Mouse (Mus musculus) ES-E14 (cell line): ENCODE data around the gene Paqr9. TPM values are rescaled to one million over a fixed set of nuclear protein-coding genes. Genes with fewer than 3 reads are reported as not detected.

Source experiments
- DNase-seq: peaks from one replicate; pipeline ENCODE4 v3.0.0-alpha.2; 2013; ENCODE audit warnings: low read depth, low spot score
- H3K27ac ChIP-seq: 2 replicates; pipeline ENCODE4 v1.5.1; 2012; ENCODE audit warnings: low read depth, mild to moderate bottlenecking, low read length, moderate library complexity, mixed read lengths; ENCODE audit not compliant: poor library complexity, insufficient read depth, severe bottlenecking
- H3K36me3 ChIP-seq: 2 replicates; pipeline ENCODE4 v1.6.1; 2012; ENCODE audit warnings: mild to moderate bottlenecking, low read length, moderate library complexity, mixed read lengths; ENCODE audit not compliant: control insufficient read depth, poor library complexity, insufficient read depth, severe bottlenecking
- H3K4me1 ChIP-seq, 2 experiments: fragments of 150-350 bp in 1 of 2; sonication (generic) in 1 of 2; 2 replicates each; pipeline ENCODE4 v1.6.1; 2012; ENCODE audit warnings: low read length in 2 of 2, mild to moderate bottlenecking in 1 of 2, mixed read lengths in 1 of 2; ENCODE audit not compliant: control insufficient read depth in 2 of 2, insufficient read depth in 2 of 2, poor library complexity in 1 of 2
- H3K4me3 ChIP-seq, 2 experiments: fragments of 150-350 bp in 1 of 2; sonication (generic) in 1 of 2; 2 replicates each; pipeline ENCODE4 v1.5.1; 2012; ENCODE audit warnings: low read length in 2 of 2, low read depth in 1 of 2, mild to moderate bottlenecking in 1 of 2, mixed read lengths in 1 of 2; ENCODE audit not compliant: insufficient read depth in 1 of 2, poor library complexity in 1 of 2, severe bottlenecking in 1 of 2
- H3K9ac ChIP-seq: 2 replicates; pipeline ENCODE4 v1.6.1; 2012; ENCODE audit warnings: low read depth, mild to moderate bottlenecking, low read length, mixed read lengths; ENCODE audit not compliant: poor library complexity, insufficient read depth, severe bottlenecking
- H3K9me3 ChIP-seq: fragments of 150-350 bp; sonication (generic); 2 replicates; pipeline ENCODE4 v1.6.1; 2012; ENCODE audit warnings: low read depth, mild to moderate bottlenecking, low read length; ENCODE audit not compliant: control insufficient read depth, insufficient read depth
- CHD2 ChIP-seq: IDR thresholded peaks from 2 replicates; pipeline ENCODE4 v1.6.1; 2014; ENCODE audit warnings: mild to moderate bottlenecking, low read depth, low read length, inconsistent platforms
- HCFC1 ChIP-seq: IDR thresholded peaks from 2 replicates; pipeline ENCODE4 v1.6.1; 2012; ENCODE audit warnings: low read length, inconsistent platforms, borderline replicate concordance; ENCODE audit not compliant: insufficient read depth
- MAFK ChIP-seq: IDR thresholded peaks from 2 replicates; pipeline ENCODE4 v1.6.1; 2014; ENCODE audit warnings: mild to moderate bottlenecking, low read depth, low read length, inconsistent platforms; ENCODE audit not compliant: insufficient read depth
- ZC3H11A ChIP-seq: IDR thresholded peaks from 2 replicates; pipeline ENCODE4 v1.6.1; 2012; ENCODE audit warnings: low read depth, mild to moderate bottlenecking, inconsistent platforms, low read length, borderline replicate concordance
- ZNF384 ChIP-seq: IDR thresholded peaks from 2 replicates; pipeline ENCODE4 v1.6.1; 2012; ENCODE audit warnings: low read depth, low read length, inconsistent platforms
- in situ Hi-C, 2 experiments: fragments of 600-800 bp; cut with MboI; formaldehyde crosslinking; loops; one replicate each; pipeline ENCODE4 v1.15.1; 2025; ENCODE audit warnings: low sequenced_read_pairs in 2 of 2, inconsistent platforms in 1 of 2; ENCODE audit not compliant: unreplicated experiment in 2 of 2
- total RNA-seq: library from RNA; depleted of rRNA; stranded (reverse); fragments of 300-350 nt; gene quantifications from 2 replicates; pipeline ENCODE4 v1.2.3, GENCODE M21; 2012

Gene Paqr9
- total RNA-seq, 1 experiment, result 0.58 TPM

- Histone ChIP-seq H3K9me3 (no peaks in the 10 kb centered on the region), H3K4me3 (no peak overlapping the region), H3K4me1 (no peaks in the 10 kb centered on the region), H3K27ac (no peak overlapping the region), H3K9ac (no peak overlapping the region), H3K36me3 (no peaks in the 10 kb centered on the region)
- in situ Hi-C loops, result loop anchor here in 1 of 2 experiments (10.0 kb wide), 1 partner anchor 161 kb away; no protein-coding TSS in a partner anchor
- DNase-seq, result no peak
- no peak for TF ChIP-seq ZNF384
- TF ChIP-seq MAFK, result no peak
- TF ChIP-seq CHD2, result no peak
- no peak for TF ChIP-seq ZC3H11A
Observed at GRCm38 (mm10) chr9:95533817-95534216, 25.6 kb upstream of the Paqr9 start.

- Histone ChIP-seq H3K4me1 (peaks cover 0 to 2% of the 10 kb centered on the region in 2 experiments; a peak in 1 of 4 replicates), H3K9me3 (no peaks in the 10 kb centered on the region), H3K4me3 (no peak overlapping the region), H3K9ac (no peak overlapping the region), H3K27ac (no peak overlapping the region), H3K36me3 (no peaks in the 10 kb centered on the region)
- TF ChIP-seq ZC3H11A (no peak), HCFC1 (no peak), ZNF384 (no peak)
- no peak for DNase-seq
- in situ Hi-C loops, result loop anchor here in 1 of 2 experiments (10.0 kb wide), 1 partner anchor 156 kb away; no protein-coding TSS in a partner anchor
Observed at GRCm38 (mm10) chr9:95539176-95539800, 20.2 kb upstream of the Paqr9 start.

GRCm38 (mm10) chr9:95540487-95540886, 19.0 kb upstream of the Paqr9 start:
- Histone ChIP-seq H3K9me3 (no peaks in the 10 kb centered on the region), H3K27ac (no peak overlapping the region), H3K4me1 (peaks cover 0 to 2% of the 10 kb centered on the region in 2 experiments; a peak in 1 of 4 replicates), H3K36me3 (no peaks in the 10 kb centered on the region), H3K4me3 (no peak overlapping the region), H3K9ac (no peak overlapping the region)
- in situ Hi-C loops, result no loop called here
- DNase-seq, result peak; percentile 73
- no peak for TF ChIP-seq ZNF384
- TF ChIP-seq MAFK, result no peak
- peak; percentile 75 for TF ChIP-seq ZC3H11A
- TF ChIP-seq CHD2, result no peak

DNA sequence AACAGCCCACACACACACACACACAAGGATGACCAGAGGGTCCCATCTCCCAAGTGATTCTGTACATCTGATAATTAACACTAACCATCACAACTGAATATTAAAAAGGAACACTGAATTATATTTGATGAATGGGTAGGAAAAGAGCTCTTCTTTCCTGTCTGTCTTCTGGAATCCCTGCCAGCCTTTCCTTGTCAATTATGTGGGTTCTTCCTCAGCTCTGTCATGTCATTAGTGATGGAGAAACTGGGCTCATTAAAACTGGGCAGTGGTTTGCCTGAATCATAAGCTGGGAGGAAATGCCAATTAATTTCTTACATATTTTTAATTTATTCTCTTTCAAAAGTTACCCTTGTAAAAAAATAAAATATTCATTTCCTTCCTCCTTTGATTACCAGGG, 18.2 kb upstream of the Paqr9 start:
- Histone ChIP-seq H3K9ac (no peak overlapping the region), H3K36me3 (no peaks in the 10 kb centered on the region), H3K27ac (no peak overlapping the region), H3K4me1 (peaks cover 0 to 2% of the 10 kb centered on the region in 2 experiments; a peak in 1 of 4 replicates), H3K9me3 (no peaks in the 10 kb centered on the region), H3K4me3 (no peak overlapping the region)
- no peak for DNase-seq
- TF ChIP-seq MAFK, result no peak
- no peak for TF ChIP-seq CHD2
- TF ChIP-seq HCFC1, result no peak
- TF ChIP-seq ZC3H11A, result no peak
- in situ Hi-C loops, result no loop called here
